Mouse (Mus musculus): Measurements from ENCODE around the gene Axin2. TPM values are rescaled to one million over a fixed set of nuclear protein-coding genes. Genes with fewer than 3 reads are reported as not detected.

Axin2 gene
- polyA plus RNA-seq, 1 experiment from 2014 or later = 0.47 TPM

GRCm38 (mm10) chr11:108965740-108966139 lies 45.6 kb downstream of the Axin2 start:
- Histone ChIP-seq H3K9me3 (ENCODE audit: low read length) (no peaks in the 10 kb centered on the region), H3K27me3 (ENCODE audit: insufficient read depth, low read length) (no peaks in the 10 kb centered on the region), H3K27ac (ENCODE audit: low read depth) (no peak overlapping the region), H3K36me3 (replicated peaks; ENCODE audit: insufficient read depth, low read length) (no peaks in the 10 kb centered on the region), H3K4me2 (ENCODE audit: low read depth, low read length) (no peak overlapping the region), H3K4me1 (ENCODE audit: insufficient read depth) (no peaks in the 10 kb centered on the region), H3K4me3 (ENCODE audit: low read depth, low read length) (no peak overlapping the region), H3K9ac (replicated peaks) (no peak overlapping the region)
- 64% methylated on average over 6 of the region's 6 CpGs for WGBS (ENCODE audit: insufficient replicate concordance)
- ATAC-seq (no peak), DNase-seq (no peak)
- TF ChIP-seq EP300 (IDR thresholded peaks at IDR 0.05; ENCODE audit: low read depth) = no peak
- no peak for TF ChIP-seq CTCF (IDR thresholded peaks at IDR 0.05; ENCODE audit: low read depth)

GRCm38 (mm10) chr11:108973459-108973858 lies 53.3 kb downstream of the Axin2 start:
- TF ChIP-seq CTCF (IDR thresholded peaks at IDR 0.05; ENCODE audit: low read depth) (no peak), EP300 (IDR thresholded peaks at IDR 0.05; ENCODE audit: low read depth) (no peak)
- Histone ChIP-seq H3K36me3 (replicated peaks; ENCODE audit: insufficient read depth, low read length) (no peaks in the 10 kb centered on the region), H3K27me3 (ENCODE audit: insufficient read depth, low read length) (no peaks in the 10 kb centered on the region), H3K4me3 (ENCODE audit: low read depth, low read length) (no peak overlapping the region), H3K9me3 (ENCODE audit: low read length) (no peaks in the 10 kb centered on the region), H3K4me2 (ENCODE audit: low read depth, low read length) (no peak overlapping the region), H3K27ac (ENCODE audit: low read depth) (no peak overlapping the region), H3K9ac (replicated peaks) (no peak overlapping the region), H3K4me1 (ENCODE audit: insufficient read depth) (no peaks in the 10 kb centered on the region)
- no peak for DNase-seq
- WGBS (ENCODE audit: insufficient replicate concordance) = 72% methylated on average over 4 of the region's 4 CpGs
- no peak for ATAC-seq

- H3K36me3 ChIP-seq (replicated peaks; ENCODE audit: insufficient read depth, low read length) = no peaks in the 10 kb centered on the region
- ATAC-seq (no peak), DNase-seq (no peak)
- no peak overlapping the region for H3K4me3 ChIP-seq (ENCODE audit: low read depth, low read length)
- no peak overlapping the region for H3K9ac ChIP-seq (replicated peaks)
- WGBS (ENCODE audit: insufficient replicate concordance) = 53% methylated on average over 5 of the region's 5 CpGs
- no peaks in the 10 kb centered on the region for H3K27me3 ChIP-seq (ENCODE audit: insufficient read depth, low read length)
- TF ChIP-seq CTCF (IDR thresholded peaks at IDR 0.05; ENCODE audit: low read depth) (no peak), EP300 (IDR thresholded peaks at IDR 0.05; ENCODE audit: low read depth) (no peak)
- no peak overlapping the region for H3K27ac ChIP-seq (ENCODE audit: low read depth)
- no peak overlapping the region for H3K4me2 ChIP-seq (ENCODE audit: low read depth, low read length)
- H3K9me3 ChIP-seq (ENCODE audit: low read length) = no peaks in the 10 kb centered on the region
- no peaks in the 10 kb centered on the region for H3K4me1 ChIP-seq (ENCODE audit: insufficient read depth)
Observed at GRCm38 (mm10) chr11:108973866-108974265, 53.7 kb downstream of the Axin2 start.

GRCm38 (mm10) chr11:108975583-108975982 lies 55.4 kb downstream of the Axin2 start:
- no peaks in the 10 kb centered on the region for H3K36me3 ChIP-seq (replicated peaks; ENCODE audit: insufficient read depth, low read length)
- 39% methylated on average over 11 of the region's 11 CpGs for WGBS (ENCODE audit: insufficient replicate concordance)
- TF ChIP-seq CTCF (IDR thresholded peaks at IDR 0.05; ENCODE audit: low read depth) = no peak
- TF ChIP-seq EP300 (IDR thresholded peaks at IDR 0.05; ENCODE audit: low read depth) = no peak
- no peak overlapping the region for H3K27ac ChIP-seq (ENCODE audit: low read depth)
- ATAC-seq (no peak), DNase-seq (no peak)
- H3K27me3 ChIP-seq (ENCODE audit: insufficient read depth, low read length) = no peaks in the 10 kb centered on the region
- no peak overlapping the region for H3K4me2 ChIP-seq (ENCODE audit: low read depth, low read length)
- H3K4me3 ChIP-seq (ENCODE audit: low read depth, low read length) = no peak overlapping the region
- no peaks in the 10 kb centered on the region for H3K4me1 ChIP-seq (ENCODE audit: insufficient read depth)
- H3K9me3 ChIP-seq (ENCODE audit: low read length) = no peaks in the 10 kb centered on the region
- no peak overlapping the region for H3K9ac ChIP-seq (replicated peaks)

- ATAC-seq = no peak
- no peaks in the 10 kb centered on the region for H3K4me1 ChIP-seq (ENCODE audit: insufficient read depth)
- TF ChIP-seq EP300 (IDR thresholded peaks at IDR 0.05; ENCODE audit: low read depth) = no peak
- no peak for TF ChIP-seq CTCF (IDR thresholded peaks at IDR 0.05; ENCODE audit: low read depth)
- no peaks in the 10 kb centered on the region for H3K27me3 ChIP-seq (ENCODE audit: insufficient read depth, low read length)
- H3K9ac ChIP-seq (replicated peaks) = no peak overlapping the region
- no peak overlapping the region for H3K27ac ChIP-seq (ENCODE audit: low read depth)
- no peaks in the 10 kb centered on the region for H3K9me3 ChIP-seq (ENCODE audit: low read length)
- no peak overlapping the region for H3K4me2 ChIP-seq (ENCODE audit: low read depth, low read length)
- no peak overlapping the region for H3K4me3 ChIP-seq (ENCODE audit: low read depth, low read length)
- no peak for DNase-seq
- H3K36me3 ChIP-seq (replicated peaks; ENCODE audit: insufficient read depth, low read length) = no peaks in the 10 kb centered on the region
- 73% methylated on average over 12 of the region's 12 CpGs for WGBS (ENCODE audit: insufficient replicate concordance)
Observed at GRCm38 (mm10) chr11:108980530-108980929, 60.4 kb downstream of the Axin2 start.

GRCm38 (mm10) chr11:108981012-108981411 lies 60.9 kb downstream of the Axin2 start:
- Histone ChIP-seq H3K9me3 (ENCODE audit: low read length) (no peaks in the 10 kb centered on the region), H3K4me3 (ENCODE audit: low read depth, low read length) (no peak overlapping the region), H3K4me1 (ENCODE audit: insufficient read depth) (no peaks in the 10 kb centered on the region), H3K9ac (replicated peaks) (no peak overlapping the region), H3K27me3 (ENCODE audit: insufficient read depth, low read length) (no peaks in the 10 kb centered on the region), H3K27ac (ENCODE audit: low read depth) (no peak overlapping the region), H3K36me3 (replicated peaks; ENCODE audit: insufficient read depth, low read length) (no peaks in the 10 kb centered on the region), H3K4me2 (ENCODE audit: low read depth, low read length) (no peak overlapping the region)
- ATAC-seq (no peak), DNase-seq (no peak)
- 74% methylated on average over 8 of the region's 8 CpGs for WGBS (ENCODE audit: insufficient replicate concordance)
- TF ChIP-seq EP300 (IDR thresholded peaks at IDR 0.05; ENCODE audit: low read depth) = no peak
- TF ChIP-seq CTCF (IDR thresholded peaks at IDR 0.05; ENCODE audit: low read depth) = no peak

All from liver, postnatal 0 days (tissue).